Mouse (Mus musculus) brain, adult 2 months (tissue): ENCODE measurements around the gene Yif1a.

Experiments
- DNase-seq: peaks from one replicate; pipeline ENCODE4 v3.0.0; 2011; ENCODE audit warnings: low read depth, low spot score

Yif1a gene

DNA sequence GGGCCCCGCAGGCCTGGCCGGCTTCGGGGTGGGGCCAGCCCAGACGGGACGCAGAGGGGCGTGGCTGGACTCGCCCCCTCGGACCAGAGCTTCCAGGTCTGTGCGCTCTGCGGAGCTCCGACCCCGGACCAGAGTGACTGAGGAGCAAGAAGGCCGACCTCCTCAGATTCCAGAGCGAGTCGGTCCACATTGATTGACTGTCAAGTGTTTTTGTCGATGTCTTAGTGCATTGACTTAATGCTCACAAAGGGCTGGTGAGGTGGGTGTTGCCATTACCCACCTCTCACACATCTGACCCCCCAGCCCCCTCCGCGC, 30.0 kb downstream of the Yif1a start, which contains the start of gene Klc2:
Gene Klc2, minus strand, starts transcription at position 177 of the 315 bp plus-strand sequence.
- no peak for DNase-seq

GRCm38 (mm10) chr19:5122492-5122891, 34.2 kb downstream of the Yif1a start:
- DNase-seq: no peak

GRCm38 (mm10) chr19:5123241-5123640, 34.9 kb downstream of the Yif1a start:
- no peak for DNase-seq

GRCm38 (mm10) chr19:5124055-5124614, 35.8 kb downstream of the Yif1a start:
- peak; percentile 79 for DNase-seq

- peak; percentile 48 for DNase-seq
Observed at GRCm38 (mm10) chr19:5129770-5130169, 41.4 kb downstream of the Yif1a start.

DNA sequence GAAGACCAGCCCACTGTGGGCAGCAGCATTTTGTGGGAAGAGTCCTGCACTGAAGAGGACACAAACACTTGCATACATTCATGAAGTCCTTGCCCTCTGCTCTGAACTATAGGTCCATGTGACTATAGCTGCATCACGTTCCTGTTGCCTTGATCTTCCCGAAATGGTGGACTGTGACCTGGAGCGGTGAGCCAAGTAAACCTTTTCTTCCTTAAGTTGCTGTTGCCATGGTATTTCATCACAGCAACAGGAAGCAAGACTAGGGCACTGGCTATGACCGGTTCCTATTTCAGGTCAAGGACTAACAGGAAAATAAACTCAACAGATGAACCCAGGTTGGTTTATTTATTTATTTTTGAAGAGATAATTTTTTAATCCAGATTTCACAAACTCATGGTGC, 42.9 kb downstream of the Yif1a start:
- DNase-seq: no peak

GRCm38 (mm10) chr19:5139640-5140039, 51.3 kb downstream of the Yif1a start:
- peak; percentile 85 for DNase-seq
